Mouse (Mus musculus) thymus, postnatal 10 days (tissue): ENCODE results near the gene Thsd4.
"Not testable (repeated sequence)": the region's sequence is repeated elsewhere in the genome, so short reads cannot be mapped to it uniquely, and the experiment has no call there.

ENCODE experiments used
- DNase-seq, 2 experiments: peaks; one replicate each; pipeline ENCODE4 v3.0.0; 2021; ENCODE audit warnings: low spot score in 2 of 2

Gene Thsd4

DNA sequence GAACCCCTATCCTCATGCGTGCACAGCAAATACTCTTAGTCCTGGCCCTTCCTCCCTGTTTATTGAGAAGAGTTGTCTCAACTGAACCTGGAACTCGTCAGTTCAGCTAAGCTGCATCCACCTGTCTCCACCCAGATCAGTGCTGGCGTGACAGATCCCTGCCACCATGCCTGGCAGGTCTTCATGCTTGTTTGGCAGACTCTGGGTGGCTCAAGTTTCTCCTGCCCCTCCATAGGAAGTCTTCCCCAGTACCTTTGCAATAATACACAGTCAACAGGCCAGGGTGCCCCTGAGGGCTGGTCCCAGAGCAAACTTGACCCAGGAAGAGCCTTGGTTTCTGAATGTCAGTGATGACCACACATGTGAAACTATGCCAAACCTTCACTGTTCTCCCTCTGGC is 576.6 kb downstream of the Thsd4 start:
- no peak for DNase-seq

GRCm38 (mm10) chr9:59943826-59944225 is 578.0 kb downstream of the Thsd4 start:
- DNase-seq = no peak

- no peak for DNase-seq
Measured at GRCm38 (mm10) chr9:59942501-59943085, 579.3 kb downstream of the Thsd4 start.

- peak in 1 of 2 experiments; percentile 22 for DNase-seq
Measured at GRCm38 (mm10) chr9:59941885-59942350, 579.9 kb downstream of the Thsd4 start.

DNA sequence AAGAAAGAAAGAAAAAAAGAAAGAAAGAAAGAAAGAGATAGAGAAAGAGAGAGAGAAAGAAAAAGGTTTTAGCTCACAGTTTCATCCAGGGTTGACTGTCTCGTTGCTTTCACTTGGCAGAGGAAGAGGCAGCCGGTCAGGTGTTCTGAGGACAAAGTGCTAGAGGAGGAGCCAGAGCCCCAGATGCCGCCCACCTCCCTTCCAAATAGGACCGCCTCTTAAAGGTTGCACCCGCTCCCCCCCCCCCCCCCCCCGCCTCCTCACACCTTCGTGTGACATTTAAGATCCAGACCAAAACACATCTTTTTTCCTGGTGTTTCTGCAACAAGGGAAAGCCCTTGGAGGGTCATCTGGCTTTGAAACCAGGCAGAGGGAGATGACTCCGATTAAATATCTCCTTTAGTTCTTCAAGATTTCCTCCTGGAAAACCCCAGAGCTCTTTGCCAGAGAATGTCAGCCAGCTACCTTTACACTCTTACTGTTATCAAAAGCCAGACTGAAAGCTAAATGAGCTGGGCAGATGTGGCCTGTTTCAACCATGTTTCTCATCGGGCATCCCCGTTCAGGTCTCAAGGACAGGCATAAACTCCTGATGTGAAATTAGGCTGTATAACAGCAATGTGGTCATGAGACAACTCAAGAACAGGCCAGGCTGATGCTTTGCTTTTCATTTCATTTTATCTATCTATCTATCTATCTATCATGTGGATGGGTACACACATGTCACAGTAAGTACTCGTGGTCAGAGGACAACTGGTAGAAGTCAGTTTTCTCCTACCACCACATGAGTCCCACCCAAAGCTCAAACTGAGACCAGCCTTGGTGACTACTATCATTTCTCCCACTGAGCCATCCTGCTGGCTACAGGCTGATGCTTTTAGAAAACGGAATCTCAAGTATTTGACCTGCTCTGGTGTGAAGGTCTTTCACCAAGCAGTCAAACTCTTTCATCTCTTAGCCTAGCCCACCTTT is 580.6 kb downstream of the Thsd4 start:
- no peak for DNase-seq

DNA sequence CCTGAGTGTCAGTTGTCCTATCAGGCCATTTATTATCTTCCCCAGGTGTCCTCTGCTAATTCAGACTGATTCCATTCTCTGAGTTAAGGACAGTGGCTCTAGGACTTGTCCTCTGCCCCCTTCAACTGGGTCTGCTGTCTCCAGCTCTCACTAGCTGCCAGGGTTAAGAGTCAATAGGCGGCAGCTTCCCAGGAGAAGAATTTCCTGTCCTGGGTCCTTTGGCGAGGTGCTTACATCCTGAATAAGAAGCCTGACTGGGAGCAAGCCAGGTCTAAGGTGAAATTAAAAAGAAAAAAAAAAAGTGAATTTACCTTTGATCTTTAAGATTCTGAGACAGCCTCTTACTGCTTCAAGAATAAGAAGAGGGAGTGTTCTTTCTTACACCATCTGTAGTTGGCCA is 582.2 kb downstream of the Thsd4 start:
- DNase-seq = no peak

- DNase-seq = no peak
Measured at GRCm38 (mm10) chr9:59938529-59938928, 583.3 kb downstream of the Thsd4 start.

DNA sequence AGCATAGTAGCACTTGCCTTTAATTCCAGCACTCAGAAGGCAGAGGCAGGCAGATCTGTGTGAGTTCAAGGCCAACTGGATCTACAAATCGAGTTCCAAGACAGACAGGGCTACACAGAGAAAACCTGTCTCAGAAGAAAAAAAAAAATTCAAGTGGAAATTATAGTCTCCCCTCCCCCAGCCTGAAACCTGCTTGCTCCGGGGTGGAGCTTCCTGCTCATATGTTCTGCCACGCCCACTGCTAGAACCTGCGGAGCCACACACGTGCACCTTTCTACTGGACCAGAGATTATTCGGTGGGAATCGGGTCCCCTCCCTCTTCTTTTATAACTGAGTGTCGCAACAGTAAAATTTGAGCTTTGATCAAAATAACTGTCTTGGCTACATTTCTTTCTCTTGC is 586.0 kb downstream of the Thsd4 start:
- not testable (repeated sequence) for DNase-seq

DNA sequence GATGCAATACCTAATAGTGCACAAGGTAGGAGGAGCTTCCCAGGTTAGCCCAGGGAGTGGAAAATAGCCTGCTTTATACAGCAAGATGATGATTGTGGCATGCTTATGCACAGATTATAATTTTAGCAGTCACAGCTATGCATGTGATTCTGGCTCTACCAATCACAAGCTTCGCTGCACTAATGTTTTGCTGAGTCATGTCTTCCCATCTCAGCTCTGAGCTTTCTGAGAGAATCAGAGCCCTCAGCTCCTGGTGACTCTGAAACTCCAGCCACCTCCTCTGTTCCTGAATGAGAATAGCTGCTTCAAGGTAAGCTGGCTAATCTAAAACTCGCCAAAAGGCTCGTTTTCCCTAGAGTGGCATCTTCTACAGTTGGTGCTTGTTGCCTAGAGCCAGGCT is 591.6 kb downstream of the Thsd4 start:
- no peak for DNase-seq
